Mouse (Mus musculus) subcutaneous adipose tissue, adult 2 months (tissue): ENCODE results near the gene Clec4a3. TPM values are rescaled to one million over a fixed set of nuclear protein-coding genes. Genes with fewer than 3 reads are reported as not detected.

Source experiments
- polyA plus RNA-seq: library from polyadenylated mRNA; depleted of rRNA; stranded (reverse); fragments of >200 nt; gene quantifications from 2 replicates; pipeline ENCODE4 v1.2.3, GENCODE M21; 2012; ENCODE audit warnings: low replicate concordance; rRNA removed

The Clec4a3 gene
- 4.3 and 4.5 TPM in 2 replicates for polyA plus RNA-seq

DNA sequence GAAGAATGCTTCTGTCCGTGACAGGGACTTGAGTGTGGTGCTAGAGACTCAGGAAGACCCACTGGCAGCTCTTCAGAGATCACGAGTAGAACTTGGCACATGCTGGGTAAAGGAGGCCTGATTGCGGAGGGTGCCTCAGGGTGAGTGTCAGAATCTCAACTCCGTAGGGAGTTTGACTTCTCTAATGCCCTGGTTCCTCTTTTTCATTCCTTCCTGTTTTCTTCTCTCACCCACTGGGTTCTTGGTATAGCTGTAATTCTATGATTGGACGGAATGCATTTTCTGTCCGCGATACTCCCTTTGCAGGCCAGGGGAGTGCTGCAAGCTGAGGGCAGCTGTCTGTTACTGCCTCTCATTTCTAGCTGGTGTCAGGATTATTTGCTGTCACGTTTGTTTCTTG, at the start of gene Clec4a3:
Gene Clec4a3, plus strand, starts transcription at position 115 of the 400 bp plus-strand sequence.

DNA sequence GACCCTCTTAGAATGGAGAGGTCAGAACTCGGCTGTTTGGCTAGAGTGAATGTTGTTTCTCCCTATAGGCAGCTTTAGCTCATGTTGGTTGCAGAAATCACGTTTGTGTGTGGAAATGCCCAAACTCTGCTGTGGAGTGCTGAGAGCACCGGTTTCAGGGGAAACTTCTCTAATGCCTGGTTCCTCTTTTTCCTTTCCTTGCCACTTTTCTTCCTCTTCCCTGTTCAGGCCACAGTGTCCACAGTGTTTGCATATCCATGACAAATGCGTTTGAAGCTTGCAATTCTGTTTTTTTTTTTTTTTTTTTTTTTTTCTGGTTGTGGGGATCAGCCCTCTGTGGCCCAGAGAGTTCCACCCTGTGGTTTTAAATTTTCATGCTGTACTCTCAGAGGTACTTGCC, 30.9 kb upstream of the Clec4a3 start, which contains the start of gene Clec4a1:
Gene Clec4a1, plus strand, starts transcription at position 398 of the 400 bp plus-strand sequence.

DNA sequence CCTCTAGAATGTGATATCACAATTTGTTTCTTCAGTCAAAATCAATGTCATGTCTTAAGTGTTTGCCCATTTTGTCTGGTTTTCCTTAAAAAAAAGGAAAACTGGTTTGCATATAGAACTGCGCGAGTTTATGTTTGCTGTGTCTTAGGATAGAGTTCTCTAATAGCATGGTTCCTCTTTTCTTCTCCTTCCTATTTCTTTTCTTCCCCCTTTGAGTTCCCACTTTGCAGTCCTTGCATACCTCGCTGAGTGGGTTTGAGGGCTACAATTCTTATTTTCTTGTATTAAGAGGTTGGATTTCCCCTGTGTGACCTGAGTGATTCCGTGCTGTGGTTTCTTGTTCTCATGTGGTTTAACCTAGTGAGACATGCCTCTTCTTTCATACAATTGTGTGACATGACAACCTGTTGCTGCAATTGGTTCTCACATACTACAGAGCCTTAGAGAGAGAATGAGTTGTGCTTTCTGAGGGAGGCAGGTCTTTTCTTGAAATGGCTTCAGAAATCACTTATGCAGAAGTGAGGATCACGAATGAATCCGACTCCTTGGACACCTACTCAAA, 37.6 kb downstream of the Clec4a3 start, which contains the start of gene Clec4a4:
Gene Clec4a4, plus strand, starts transcription at position 492 of the 562 bp plus-strand sequence.

Other genes with a start within 250 kb of the Clec4a3 start
- gene Nanog, start 245.0 kb upstream of the Clec4a3 start, polyA plus RNA-seq = 0.50 TPM in 1 of 2 replicates, not detected in the other
- 2.0 and 10.3 TPM in 2 replicates for gene Slc2a3, start 150.9 kb upstream of the Clec4a3 start, polyA plus RNA-seq
- 10.9 and 17.5 TPM in 2 replicates for gene Foxj2, start 132.6 kb upstream of the Clec4a3 start, polyA plus RNA-seq
- 11.0 and 17.3 TPM in 2 replicates for gene C3ar1, start 96.4 kb upstream of the Clec4a3 start, polyA plus RNA-seq
- 19.9 and 23.6 TPM in 2 replicates for gene Necap1, start 78.0 kb upstream of the Clec4a3 start, polyA plus RNA-seq
- 8.4 and 10.1 TPM in 2 replicates for gene Clec4a1, start 30.7 kb upstream of the Clec4a3 start, polyA plus RNA-seq
- gene Clec4a4, start 37.9 kb downstream of the Clec4a3 start, polyA plus RNA-seq = not detected in 2 replicates
- 6.3 and 6.9 TPM in 2 replicates for gene Clec4b1, start 97.4 kb downstream of the Clec4a3 start, polyA plus RNA-seq
- gene Clec4a2, start 153.9 kb downstream of the Clec4a3 start, polyA plus RNA-seq = 5.0 and 12.0 TPM in 2 replicates
- gene Clec4b2, start 220.4 kb downstream of the Clec4a3 start, polyA plus RNA-seq = 0.16 TPM in 1 of 2 replicates, not detected in the other